Mouse (Mus musculus): Measurements from ENCODE around the gene Banf2. TPM values are rescaled to one million over a fixed set of nuclear protein-coding genes. Genes with fewer than 3 reads are reported as not detected.

Gene Banf2
- total RNA-seq, 2 experiments from 2014 or later: not detected

DNA sequence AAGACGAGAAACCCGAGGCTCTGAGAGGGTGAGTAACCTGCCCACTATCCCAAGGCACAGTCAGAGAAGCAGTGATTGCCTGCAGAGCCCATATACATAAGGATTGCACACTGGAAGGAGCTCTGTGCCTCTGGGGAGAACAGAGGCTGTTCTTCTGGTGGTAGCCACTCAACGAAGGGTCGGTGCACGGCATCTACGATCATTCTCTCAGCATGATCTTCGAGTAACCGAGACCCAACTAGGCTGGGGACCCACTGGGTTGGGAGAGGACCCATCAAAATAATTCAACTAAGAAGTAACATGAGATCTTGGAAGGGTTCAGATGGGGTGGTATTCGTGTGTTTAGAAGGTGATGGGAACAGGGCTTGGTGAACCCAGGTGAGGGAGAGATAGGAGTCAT is 17.0 kb upstream of the Banf2 start:
- intact Hi-C loops (cut with DNase I): no loop called here

GRCm38 (mm10) chr2:144019971-144020370 is 12.9 kb upstream of the Banf2 start:
- intact Hi-C loops (cut with DNase I): no loop called here

More for the DNA sequence above, 17.0 kb upstream of the Banf2 start:
- no peak for DNase-seq (ENCODE audit: low spot score)

DNA sequence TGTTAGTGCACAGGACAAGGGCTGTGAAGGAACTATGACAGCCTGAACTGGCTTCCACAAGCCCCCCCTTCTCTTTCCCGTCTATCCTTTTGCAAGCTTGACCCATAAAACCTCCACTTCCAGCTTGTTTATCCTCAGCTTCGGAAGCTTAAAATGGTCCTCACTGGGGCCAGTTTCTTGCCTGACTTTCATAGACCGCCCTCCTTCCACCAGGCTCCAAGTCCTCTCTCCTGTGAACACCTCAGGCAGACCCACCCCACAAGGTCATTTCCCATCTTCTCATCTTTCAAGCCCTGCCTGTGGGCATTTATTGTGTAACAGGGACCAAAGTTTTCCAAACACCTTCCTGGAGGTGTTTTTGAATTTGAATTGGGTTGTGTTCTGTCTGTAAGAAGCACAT is 10.4 kb upstream of the Banf2 start:
- no peak for DNase-seq (ENCODE audit: low spot score)
- intact Hi-C loops (cut with DNase I): no loop called here

More at GRCm38 (mm10) chr2:144019971-144020370, 12.9 kb upstream of the Banf2 start:
- no peak for DNase-seq (ENCODE audit: low spot score)

DNA sequence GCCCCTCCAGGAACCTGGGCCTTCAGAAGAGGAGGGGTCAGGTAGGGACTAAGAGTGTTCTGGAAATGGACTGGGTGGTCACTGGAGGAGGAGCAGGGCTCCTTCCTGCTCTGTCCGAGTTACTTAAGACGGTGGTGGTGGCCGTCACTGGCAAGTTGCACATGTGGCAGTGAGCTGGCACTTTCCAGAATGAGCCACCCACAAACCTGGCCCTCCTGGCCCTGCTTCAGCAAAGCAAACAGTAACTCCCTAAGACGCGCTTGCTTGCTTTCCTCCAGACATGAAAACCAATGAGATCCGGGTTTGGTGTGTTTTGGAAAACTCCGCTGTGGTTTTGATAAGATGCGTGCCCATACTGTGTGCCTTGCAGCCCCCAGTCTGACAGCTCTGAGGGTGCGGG is 7.5 kb upstream of the Banf2 start:
- intact Hi-C loops (cut with DNase I): no loop called here
- DNase-seq (ENCODE audit: low spot score): no peak

GRCm38 (mm10) chr2:144026456-144026855 is 6.4 kb upstream of the Banf2 start:
- no peak for DNase-seq (ENCODE audit: low spot score)
- intact Hi-C loops (cut with DNase I): no loop called here

GRCm38 (mm10) chr2:144030791-144031190 is 2.1 kb upstream of the Banf2 start:
- intact Hi-C loops (cut with DNase I): no loop called here
- DNase-seq (ENCODE audit: low spot score): no peak

GRCm38 (mm10) chr2:144044726-144045125 is 11.9 kb downstream of the Banf2 start:
- intact Hi-C loops (cut with DNase I): loop anchor here (5.0 kb wide), 1 partner anchor 63 kb away; no protein-coding TSS in a partner anchor
- DNase-seq (ENCODE audit: low spot score): peak; percentile 26

DNA sequence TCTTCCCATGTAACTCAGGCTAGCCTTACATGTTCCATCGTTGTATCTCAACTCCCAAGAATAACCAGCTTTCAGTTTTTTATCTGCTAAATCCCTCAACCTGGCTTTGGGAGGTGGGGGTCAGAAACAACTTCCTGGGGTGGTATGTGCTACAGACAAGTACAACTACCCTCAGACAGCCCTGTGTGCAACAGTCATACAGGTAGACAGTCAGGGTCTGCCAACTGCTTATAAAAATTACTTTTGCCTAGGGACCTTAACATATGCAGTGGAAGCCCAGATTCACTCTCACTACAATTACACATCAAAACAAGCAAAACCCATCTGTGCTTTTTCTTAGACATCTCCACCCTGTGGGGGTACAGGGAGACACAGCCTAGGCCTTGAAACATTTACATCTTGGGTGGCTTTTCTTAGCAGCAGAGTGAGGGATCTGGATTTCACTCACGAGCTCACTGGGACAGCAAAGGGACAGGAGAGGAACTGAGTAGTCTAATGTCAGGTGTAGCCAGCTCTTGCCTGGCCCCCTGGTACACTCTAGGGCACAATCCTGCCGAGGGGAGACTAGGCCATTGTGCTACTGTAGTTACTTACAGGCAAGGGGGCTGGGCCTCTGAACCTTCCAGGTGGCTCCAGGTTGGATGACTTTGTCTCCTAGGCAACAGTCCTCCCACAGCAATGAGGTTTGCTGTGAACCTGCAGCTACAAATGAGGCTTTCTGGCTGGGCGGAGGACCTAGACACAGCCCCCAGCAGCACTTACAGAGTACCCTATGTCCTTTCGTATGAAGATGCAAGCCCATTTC is 13.1 kb downstream of the Banf2 start:
- no peak for DNase-seq (ENCODE audit: low spot score)
- intact Hi-C loops (cut with DNase I): loop anchor here (5.0 kb wide), 1 partner anchor 61 kb away; no protein-coding TSS in a partner anchor

DNA sequence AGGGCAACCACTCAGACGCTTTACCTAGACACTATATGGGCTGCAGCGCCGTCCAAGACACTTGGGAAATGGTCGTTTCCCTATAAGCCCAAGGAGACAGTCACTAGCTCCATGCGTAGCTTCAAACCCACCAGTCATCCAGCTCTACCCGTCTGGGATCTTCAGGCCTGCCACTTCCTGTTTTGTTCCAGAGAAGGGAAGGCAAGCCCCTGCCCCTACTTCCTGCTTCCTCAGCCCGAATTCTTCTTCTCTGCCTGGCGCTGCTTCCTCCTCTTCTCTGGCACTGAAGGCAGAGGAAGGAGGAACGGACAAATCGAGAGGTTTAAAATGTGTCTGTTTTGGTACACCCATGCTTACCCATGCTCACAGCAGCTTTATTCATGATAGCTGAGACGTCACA is 14.1 kb downstream of the Banf2 start:
- intact Hi-C loops (cut with DNase I): loop anchor here (5.0 kb wide), 1 partner anchor 60 kb away; no protein-coding TSS in a partner anchor

DNA sequence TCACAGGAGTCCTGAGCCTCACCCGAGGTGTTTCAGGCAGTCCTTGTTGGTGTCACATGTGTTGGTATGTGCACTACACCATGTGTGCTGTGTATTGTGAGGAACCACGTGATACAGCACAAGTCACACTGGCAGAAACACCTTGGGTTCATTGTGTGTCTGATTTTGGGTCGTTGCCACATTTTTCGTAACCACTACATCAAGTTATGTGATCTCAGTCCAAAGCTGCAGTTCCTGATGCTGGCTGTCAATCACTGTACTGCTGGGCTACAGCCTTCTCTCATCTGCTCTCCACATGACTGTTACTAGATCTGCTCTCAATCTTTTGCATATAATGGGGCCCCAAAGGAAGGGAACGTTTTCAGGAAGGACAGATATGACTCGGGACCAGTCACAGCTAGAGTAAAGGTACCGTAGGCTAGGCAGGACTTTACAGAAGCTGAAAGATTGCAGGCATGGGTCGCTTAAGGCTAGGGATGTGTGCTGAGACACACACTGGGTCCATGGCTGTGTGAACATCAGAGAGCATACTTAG is 17.4 kb downstream of the Banf2 start:
- intact Hi-C loops (cut with DNase I): no loop called here
- DNase-seq (ENCODE audit: low spot score): no peak

More for the DNA sequence above, 14.1 kb downstream of the Banf2 start:
- no peak for DNase-seq (ENCODE audit: low spot score)

DNA sequence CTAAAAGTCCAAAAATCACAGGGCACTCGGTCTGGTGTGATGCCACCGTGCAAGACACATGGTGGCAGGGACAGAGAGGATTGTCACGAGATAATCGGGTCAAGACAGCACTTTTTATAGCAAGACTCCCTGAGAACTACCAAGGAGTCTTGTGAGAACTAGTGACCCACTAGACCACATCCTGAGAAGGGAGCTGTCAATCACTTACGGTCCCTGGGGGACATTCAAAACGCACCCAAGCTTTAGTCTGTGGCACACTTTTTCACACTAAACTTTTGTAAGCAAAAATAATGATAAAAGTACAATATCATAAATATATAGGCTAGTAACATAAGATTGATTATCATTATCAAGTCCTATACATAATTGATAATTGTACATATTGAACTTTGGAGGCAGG is 18.0 kb downstream of the Banf2 start:
- intact Hi-C loops (cut with DNase I): no loop called here
- no peak for DNase-seq (ENCODE audit: low spot score)

GRCm38 (mm10) chr2:144052410-144053065 is 19.7 kb downstream of the Banf2 start:
- DNase-seq (ENCODE audit: low spot score): peak; percentile 51
- intact Hi-C loops (cut with DNase I): no loop called here

DNA sequence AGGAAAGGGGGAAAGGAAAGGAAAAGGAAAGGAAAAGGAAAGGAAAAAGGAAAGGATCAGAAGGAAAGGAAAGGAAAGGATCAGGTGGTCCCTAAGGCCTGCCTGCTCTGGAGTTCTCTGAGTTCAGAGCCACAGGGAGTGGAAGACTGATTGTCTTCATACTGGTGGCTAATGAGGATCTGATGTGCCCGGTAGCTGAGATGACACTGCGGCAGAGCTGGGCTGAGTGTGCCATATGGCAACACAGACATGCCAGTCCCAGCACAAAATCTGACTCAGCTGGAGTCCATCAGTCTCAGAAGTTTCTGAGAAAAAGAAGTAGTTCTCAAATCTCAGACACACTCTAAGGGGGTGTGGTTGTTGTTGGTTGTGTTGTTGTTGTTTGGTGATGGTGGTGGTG is 24.9 kb downstream of the Banf2 start:
- no peak for DNase-seq (ENCODE audit: low spot score)
- intact Hi-C loops (cut with DNase I): no loop called here

DNA sequence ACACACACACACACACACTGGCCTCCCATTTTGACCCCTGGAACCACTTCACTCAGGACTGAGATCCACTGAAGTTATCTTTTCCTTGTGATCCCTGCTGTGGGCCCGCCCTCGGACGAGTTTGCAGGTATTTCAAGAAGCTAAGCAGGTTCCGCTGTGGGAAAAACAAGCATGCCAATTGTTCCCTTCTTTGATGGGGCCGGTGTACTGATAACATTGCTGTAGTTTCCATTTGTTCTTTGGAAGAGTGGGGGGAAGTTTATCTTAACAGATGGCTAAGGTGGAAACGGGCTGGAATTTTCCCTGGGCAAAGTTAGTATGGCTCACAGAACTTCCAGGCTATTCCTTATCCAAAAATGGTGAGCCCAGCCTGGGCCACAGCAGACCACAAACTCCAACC is 28.8 kb downstream of the Banf2 start:
- intact Hi-C loops (cut with DNase I): no loop called here
- no peak for DNase-seq (ENCODE audit: low spot score)

DNA sequence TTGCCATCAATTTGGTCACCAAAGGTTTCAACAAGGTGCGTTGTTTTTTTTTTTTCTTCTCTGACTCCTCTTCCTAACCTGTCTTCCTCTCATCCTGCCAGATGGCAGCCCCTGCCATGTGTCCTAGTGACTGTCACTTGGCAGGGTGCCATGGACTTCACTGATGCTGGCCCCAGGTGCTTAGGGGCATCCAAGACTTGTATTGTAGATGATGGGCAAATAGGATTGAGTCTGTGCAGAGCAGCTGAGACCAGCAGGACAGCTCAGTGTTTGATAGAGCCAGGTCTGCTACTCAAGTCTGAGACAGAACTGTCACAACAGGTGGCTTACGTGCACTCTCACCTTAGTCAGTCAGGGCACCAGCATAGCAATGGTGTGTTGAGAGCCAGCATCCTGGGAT is 32.6 kb downstream of the Banf2 start:
- intact Hi-C loops (cut with DNase I): no loop called here
- no peak for DNase-seq (ENCODE audit: low spot score)

DNA sequence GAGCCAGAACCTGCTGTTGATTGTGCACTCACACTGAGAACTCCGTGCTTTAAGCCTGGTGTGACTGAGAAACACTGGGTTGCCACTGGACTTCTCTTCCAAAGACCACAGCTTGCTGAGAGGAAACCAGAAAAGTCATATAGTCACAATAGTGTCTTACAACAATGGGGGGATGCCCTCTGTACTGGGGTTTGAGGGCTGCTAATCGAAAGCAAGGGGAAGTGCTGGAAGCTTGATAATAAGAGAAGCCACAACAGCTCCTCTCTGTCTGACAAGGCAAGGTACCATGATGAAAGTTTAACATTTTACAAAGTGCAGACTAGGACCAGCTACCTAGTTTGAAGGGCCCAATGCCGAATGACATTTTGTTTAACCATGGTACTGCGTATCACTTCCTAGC is 36.8 kb downstream of the Banf2 start:
- intact Hi-C loops (cut with DNase I): no loop called here
- DNase-seq (ENCODE audit: low spot score): no peak

GRCm38 (mm10) chr2:144070479-144070878 is 37.6 kb downstream of the Banf2 start:
- DNase-seq (ENCODE audit: low spot score): no peak
- intact Hi-C loops (cut with DNase I): no loop called here

GRCm38 (mm10) chr2:144072642-144073041 is 39.8 kb downstream of the Banf2 start:
- intact Hi-C loops (cut with DNase I): no loop called here
- no peak for DNase-seq (ENCODE audit: low spot score)

GRCm38 (mm10) chr2:144074059-144074458 is 41.2 kb downstream of the Banf2 start:
- no peak for DNase-seq (ENCODE audit: low spot score)
- intact Hi-C loops (cut with DNase I): no loop called here

DNA sequence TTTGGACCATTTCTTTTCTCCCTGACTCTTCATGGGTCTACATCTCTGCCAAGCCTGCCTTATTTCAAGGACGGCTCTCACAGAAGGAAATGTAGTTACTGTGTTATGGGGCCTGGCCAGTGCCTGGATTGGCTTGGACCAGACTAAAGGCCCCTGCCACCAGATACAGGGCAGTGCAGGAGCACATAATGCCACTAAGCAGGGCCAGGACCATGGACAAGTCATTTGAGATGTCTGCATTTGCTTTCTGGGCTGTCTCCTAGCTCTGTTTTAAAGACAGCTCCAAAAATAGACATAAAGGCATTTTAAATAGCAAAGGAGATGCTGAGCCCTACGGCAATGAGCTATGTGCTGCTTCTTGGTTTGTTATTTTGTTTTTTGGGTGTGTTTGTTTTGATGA is 43.8 kb downstream of the Banf2 start:
- intact Hi-C loops (cut with DNase I): no loop called here

DNA sequence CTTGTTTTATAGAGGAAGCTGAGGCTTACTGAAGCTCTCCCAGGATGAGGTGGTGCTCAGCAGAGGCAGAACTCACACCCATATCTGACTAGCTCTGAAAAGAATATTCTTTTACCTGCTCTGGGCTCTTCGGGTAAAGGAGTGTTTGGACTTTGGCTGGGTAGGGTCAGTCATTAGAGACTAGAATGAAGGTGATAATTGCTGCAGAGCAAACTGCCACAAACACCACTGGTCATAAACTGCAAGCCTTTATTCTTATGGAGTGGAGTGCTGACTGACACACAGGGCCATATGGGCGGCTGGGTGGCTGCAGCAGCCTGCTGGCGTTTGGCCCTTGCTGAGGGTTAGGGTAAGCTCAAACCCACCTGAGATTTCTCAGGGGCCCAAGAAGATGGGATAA is 46.0 kb downstream of the Banf2 start:
- no peak for DNase-seq (ENCODE audit: low spot score)
- intact Hi-C loops (cut with DNase I): no loop called here

More for the DNA sequence above, 43.8 kb downstream of the Banf2 start:
- DNase-seq (ENCODE audit: low spot score): no peak
